Mouse (Mus musculus): ENCODE measurements around the gene 2310022A10Rik. TPM values are rescaled to one million over a fixed set of nuclear protein-coding genes. Genes with fewer than 3 reads are reported as not detected.

The 2310022A10Rik gene
- total RNA-seq, 2 experiments from 2014 or later = 24.7 to 26.5 TPM

GRCm38 (mm10) chr7:27587741-27588140, 34.7 kb downstream of the 2310022A10Rik start:
- no peak for DNase-seq (ENCODE audit: low spot score in 2 of 2)

- no peak for DNase-seq (ENCODE audit: low spot score in 2 of 2)
Measured at GRCm38 (mm10) chr7:27590088-27590487, 37.1 kb downstream of the 2310022A10Rik start.

GRCm38 (mm10) chr7:27590566-27591213, 37.7 kb downstream of the 2310022A10Rik start:
- no peak for DNase-seq (ENCODE audit: low spot score in 2 of 2)

- peak; percentile 91 to 95 for DNase-seq (ENCODE audit: low spot score in 2 of 2)
Measured at GRCm38 (mm10) chr7:27591266-27592216, 38.5 kb downstream of the 2310022A10Rik start, which contains the start of gene Akt2. Akt2 (plus strand) TSS chr7:27591552.

GRCm38 (mm10) chr7:27592217-27592929, 39.3 kb downstream of the 2310022A10Rik start:
- DNase-seq (ENCODE audit: low spot score in 2 of 2) = peak in 1 of 2 experiments; percentile 46

GRCm38 (mm10) chr7:27592934-27593645, 40.1 kb downstream of the 2310022A10Rik start:
- DNase-seq (ENCODE audit: low spot score in 2 of 2) = no peak

- DNase-seq (ENCODE audit: low spot score in 2 of 2) = no peak
Measured at GRCm38 (mm10) chr7:27596586-27597503, 43.8 kb downstream of the 2310022A10Rik start.

GRCm38 (mm10) chr7:27598053-27598452, 45.0 kb downstream of the 2310022A10Rik start:
- DNase-seq (ENCODE audit: low spot score in 2 of 2) = no peak

GRCm38 (mm10) chr7:27601628-27602027, 48.6 kb downstream of the 2310022A10Rik start:
- DNase-seq (ENCODE audit: low spot score in 2 of 2) = peak in 1 of 2 experiments; percentile 63

GRCm38 (mm10) chr7:27602161-27602560, 49.1 kb downstream of the 2310022A10Rik start:
- peak in 1 of 2 experiments; percentile 46 for DNase-seq (ENCODE audit: low spot score in 2 of 2)

GRCm38 (mm10) chr7:27602835-27603234, 49.8 kb downstream of the 2310022A10Rik start:
- no peak for DNase-seq (ENCODE audit: low spot score in 2 of 2)

- DNase-seq (ENCODE audit: low spot score in 2 of 2) = no peak
Measured at GRCm38 (mm10) chr7:27604661-27605348, 51.8 kb downstream of the 2310022A10Rik start.

- DNase-seq (ENCODE audit: low spot score in 2 of 2) = peak in 1 of 2 experiments; percentile 70
Measured at GRCm38 (mm10) chr7:27605499-27606285, 52.7 kb downstream of the 2310022A10Rik start.

- no peak for DNase-seq (ENCODE audit: low spot score in 2 of 2)
Measured at GRCm38 (mm10) chr7:27606481-27607254, 53.6 kb downstream of the 2310022A10Rik start.

- no peak for DNase-seq (ENCODE audit: low spot score in 2 of 2)
Measured at GRCm38 (mm10) chr7:27607580-27607979, 54.5 kb downstream of the 2310022A10Rik start.

- no peak for DNase-seq (ENCODE audit: low spot score in 2 of 2)
Measured at GRCm38 (mm10) chr7:27608130-27608529, 55.1 kb downstream of the 2310022A10Rik start.

GRCm38 (mm10) chr7:27609285-27609684, 56.3 kb downstream of the 2310022A10Rik start:
- no peak for DNase-seq (ENCODE audit: low spot score in 2 of 2)
